Mouse (Mus musculus) CH12.LX (cell line): ENCODE data around the gene Slc7a3. TPM values are rescaled to one million over a fixed set of nuclear protein-coding genes. Genes with fewer than 3 reads are reported as not detected.

ENCODE experiments used
- DNase-seq: peaks from one replicate; pipeline ENCODE4 v3.0.0-alpha.2; 2013; ENCODE audit errors: extremely low read depth
- H3K27ac ChIP-seq: 2 replicates; pipeline ENCODE4 v1.5.1; 2012; ENCODE audit warnings: low read depth, mild to moderate bottlenecking, control low read depth, moderate library complexity; ENCODE audit not compliant: insufficient read depth
- H3K27me3 ChIP-seq: replicated peaks from 2 replicates; pipeline ENCODE3; 2012; ENCODE audit warnings: inconsistent platforms
- H3K36me3 ChIP-seq, 2 experiments: replicated peaks in 1 of 2; 2 replicates each; pipeline versions ENCODE3 to v1.6.1; 2012; ENCODE audit warnings: inconsistent platforms in 1 of 2, low read length in 1 of 2, mild to moderate bottlenecking in 1 of 2, mixed read lengths in 1 of 2, moderate library complexity in 1 of 2; ENCODE audit not compliant: control insufficient read depth in 1 of 2, insufficient read depth in 1 of 2
- H3K4me1 ChIP-seq, 2 experiments: 2 replicates each; pipeline ENCODE4 v1.6.1; 2012; ENCODE audit warnings: inconsistent platforms in 1 of 2, moderate library complexity in 1 of 2; ENCODE audit not compliant: insufficient read depth in 2 of 2, control insufficient read depth in 1 of 2
- H3K4me2 ChIP-seq: 2 replicates; pipeline ENCODE4 v1.6.1; 2012; ENCODE audit warnings: low read depth, mild to moderate bottlenecking, control low read depth; ENCODE audit not compliant: poor library complexity, insufficient read depth, severe bottlenecking
- H3K4me3 ChIP-seq, 3 experiments: fragments of 150-350 bp in 1 of 3; sonication (generic) in 1 of 3; replicated peaks in 1 of 3; 2 replicates each; pipeline versions ENCODE3 to v1.5.1; 2011 to 2012; ENCODE audit warnings: low read depth in 2 of 3, low read length in 2 of 3, mild to moderate bottlenecking in 2 of 3, moderate library complexity in 2 of 3, control low read depth in 1 of 3, improper control_type of control experiment in 1 of 3, inconsistent platforms in 1 of 3, mixed read lengths in 1 of 3; ENCODE audit not compliant: poor library complexity in 1 of 3
- H3K79me2 ChIP-seq: replicated peaks from 2 replicates; pipeline ENCODE4 v1.6.1; 2012; ENCODE audit warnings: mild to moderate bottlenecking, moderate library complexity; ENCODE audit not compliant: control insufficient read depth, poor library complexity, insufficient read depth, severe bottlenecking; ENCODE audit errors: extremely low read depth
- H3K9ac ChIP-seq: 2 replicates; pipeline ENCODE4 v1.6.1; 2012; ENCODE audit warnings: low read depth, mild to moderate bottlenecking, control low read depth, moderate library complexity; ENCODE audit not compliant: insufficient read depth
- H3K9me3 ChIP-seq: replicated peaks from 2 replicates; pipeline ENCODE3; 2012; ENCODE audit warnings: low read length, inconsistent platforms, mixed read lengths
- CHD2 ChIP-seq: IDR thresholded peaks from 2 replicates; pipeline ENCODE4 v1.6.1; 2011; ENCODE audit warnings: low read length, improper control_type of control experiment
- CTCF ChIP-seq, 2 experiments: IDR thresholded peaks in 1 of 2; conservative IDR thresholded peaks in 1 of 2; 2 replicates each; pipeline ENCODE4 v1.5.1; 2011 to 2012; ENCODE audit warnings: low read depth in 2 of 2, low read length in 2 of 2, improper control_type of control experiment in 1 of 2, inconsistent platforms in 1 of 2, mild to moderate bottlenecking in 1 of 2, moderate library complexity in 1 of 2
- ETS1 ChIP-seq: conservative IDR thresholded peaks from 2 replicates; pipeline ENCODE4 v1.6.1; 2012; ENCODE audit warnings: low read depth, mild to moderate bottlenecking, inconsistent platforms, low read length, improper control_type of control experiment, moderate library complexity
- IRF4 ChIP-seq: IDR thresholded peaks from 2 replicates; pipeline ENCODE4 v1.6.1; 2014; ENCODE audit warnings: low read depth, mild to moderate bottlenecking, inconsistent platforms, low read length, improper control_type of control experiment
- JUN ChIP-seq: IDR thresholded peaks from 2 replicates; pipeline ENCODE4 v1.6.1; 2011; ENCODE audit warnings: low read depth, mild to moderate bottlenecking, low read length, improper control_type of control experiment, moderate library complexity; ENCODE audit not compliant: insufficient read depth
- MAX ChIP-seq: IDR thresholded peaks from 2 replicates; pipeline ENCODE4 v1.6.1; 2011; ENCODE audit warnings: low read length, improper control_type of control experiment
- NELFE ChIP-seq: IDR thresholded peaks from 2 replicates; pipeline ENCODE4 v1.6.1; 2011; ENCODE audit warnings: low read depth, low read length, improper control_type of control experiment
- POLR2AphosphoS2 ChIP-seq: IDR thresholded peaks from 2 replicates; pipeline ENCODE4 v1.6.1; 2011; ENCODE audit warnings: low read depth, low read length, improper control_type of control experiment
- RAD21 ChIP-seq: IDR thresholded peaks from 2 replicates; pipeline ENCODE4 v1.6.1; 2011; ENCODE audit warnings: low read depth, mild to moderate bottlenecking, low read length, improper control_type of control experiment, moderate library complexity
- RCOR1 ChIP-seq: conservative IDR thresholded peaks from 2 replicates; pipeline ENCODE4 v1.6.1; 2012; ENCODE audit warnings: low read depth, mild to moderate bottlenecking, inconsistent platforms, low read length, improper control_type of control experiment
- SIN3A ChIP-seq: IDR thresholded peaks from 2 replicates; pipeline ENCODE4 v1.6.1; 2012; ENCODE audit warnings: low read length, improper control_type of control experiment, inconsistent platforms
- SMC3 ChIP-seq: IDR thresholded peaks from 2 replicates; pipeline ENCODE4 v1.6.1; 2011; ENCODE audit warnings: low read depth, low read length, improper control_type of control experiment
- TBP ChIP-seq: conservative IDR thresholded peaks from 2 replicates; pipeline ENCODE4 v1.6.1; 2011; ENCODE audit warnings: low read depth, low read length, improper control_type of control experiment
- UBTF ChIP-seq: IDR thresholded peaks from 2 replicates; pipeline ENCODE4 v1.6.1; 2012; ENCODE audit warnings: low read depth, mild to moderate bottlenecking, inconsistent platforms, low read length, improper control_type of control experiment, moderate library complexity
- USF1 ChIP-seq: IDR thresholded peaks from 2 replicates; pipeline ENCODE4 v1.6.1; 2014; ENCODE audit warnings: low read depth, mild to moderate bottlenecking, inconsistent platforms, low read length, improper control_type of control experiment
- USF2 ChIP-seq: conservative IDR thresholded peaks from 2 replicates; pipeline ENCODE4 v1.6.1; 2011; ENCODE audit warnings: low read depth, low read length, improper control_type of control experiment
- dilution Hi-C: fragments of 300-500 bp; cut with MboI; formaldehyde crosslinking; loops from 2 replicates; pipeline ENCODE4 v1.14.3; 2020; ENCODE audit warnings: low sequenced_read_pairs; ENCODE audit not compliant: extremely low pct_unique_long_range_greater_than_20kb, extremely low pct_ligation_motif_present
- in situ Hi-C: fragments of 300-500 bp; cut with MboI; formaldehyde crosslinking; loops from 3 replicates; pipeline ENCODE4 v1.14.3; 2019; ENCODE audit warnings: low sequenced_read_pairs, low pct_ligation_motif_present, low pct_unique_long_range_greater_than_20kb, mixed read lengths
- polyA plus RNA-seq: library from polyadenylated mRNA; unstranded; fragments of >175 nt; gene quantifications from 2 replicates; pipeline ENCODE4 v1.2.1, GENCODE M21; 2012; ENCODE audit warnings: low read depth; ENCODE audit not compliant: insufficient read length
- total RNA-seq, 2 experiments: library from RNA; depleted of rRNA; stranded (reverse); fragments of 300-350 nt in 1 of 2; fragments of >200 nt in 1 of 2; gene quantifications; 2 replicates each; pipeline ENCODE4 v1.2.3; 2012 to 2014

The Slc7a3 gene
- total and polyA plus RNA-seq, 3 experiments, result 44.6 to 81.3 (median 53.9) TPM

DNA sequence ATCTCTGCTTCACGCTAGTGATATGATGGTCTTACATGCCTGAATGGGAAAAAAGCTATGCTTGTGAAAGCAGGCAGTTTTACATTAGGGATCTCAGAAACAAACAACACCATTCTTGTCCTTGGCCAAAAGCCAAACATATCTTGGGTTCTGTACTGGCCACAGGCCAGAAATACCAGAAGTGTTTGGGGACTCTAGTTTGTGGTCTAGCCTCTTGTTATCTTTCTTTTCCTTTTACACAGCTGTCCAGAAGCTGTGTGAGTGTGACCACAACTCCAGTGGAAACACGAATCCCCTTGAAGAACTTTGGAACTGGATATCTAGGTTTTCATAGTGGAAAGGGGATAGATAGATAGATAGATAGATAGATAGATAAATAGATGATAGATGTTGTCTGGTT lies 41.2 kb upstream of the Slc7a3 start:
- in situ Hi-C loops, result loop anchor here (25.0 kb wide), 2 partner anchors 160 to 360 kb away; partner anchors contain the start of gene Nlgn3
- H3K4me2 ChIP-seq, result no peak overlapping the region

DNA sequence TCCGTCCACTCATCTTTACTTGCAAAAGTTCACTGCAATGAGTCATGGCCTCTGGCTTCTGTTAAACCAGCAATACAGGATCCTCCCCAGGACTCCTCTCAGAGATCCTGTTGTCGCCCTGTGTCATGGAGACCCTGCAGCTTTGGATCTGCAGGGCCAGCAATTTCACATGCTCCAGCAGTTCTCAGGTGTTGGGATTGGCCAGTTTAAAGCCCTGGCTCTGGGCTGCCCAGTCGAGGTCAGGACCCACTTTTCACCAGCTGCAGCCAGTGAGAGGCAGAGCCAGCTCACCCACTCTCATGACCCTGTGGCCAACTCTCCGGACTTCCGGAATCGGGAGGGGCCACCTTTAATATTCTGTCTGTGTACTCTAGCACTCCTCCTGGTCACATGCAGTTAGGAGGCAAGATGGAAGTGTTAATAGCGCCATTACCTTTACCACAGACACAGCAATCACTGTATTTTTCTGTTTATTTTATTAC lies 40.7 kb upstream of the Slc7a3 start:
- Histone ChIP-seq H3K36me3 (no peaks in the 10 kb centered on the region), H3K4me1 (no peaks in the 10 kb centered on the region), H3K27ac (no peak overlapping the region)
- TF ChIP-seq IRF4, result no peak
- no peak for TF ChIP-seq SIN3A
- TF ChIP-seq USF2, result no peak
- TF ChIP-seq POLR2AphosphoS2, result no peak
- no peak for TF ChIP-seq RAD21
- TF ChIP-seq, all 38 proteins: peak for 0
- in situ Hi-C loops (loop anchor here (25.0 kb wide), 2 partner anchors 161 to 361 kb away; partner anchors contain the start of gene Nlgn3), dilution Hi-C loops (no loop called here)
- Histone ChIP-seq H3K4me3 (no peak overlapping the region), H3K4me2 (no peak overlapping the region), H3K9me3 (no peaks in the 10 kb centered on the region), H3K79me2 (no peaks in the 10 kb centered on the region), H3K9ac (no peak overlapping the region), H3K27me3 (no peaks in the 10 kb centered on the region)
- no peak for DNase-seq

More for the DNA sequence above, 41.2 kb upstream of the Slc7a3 start:
- Histone ChIP-seq H3K27ac (no peak overlapping the region), H3K27me3 (no peaks in the 10 kb centered on the region), H3K79me2 (no peaks in the 10 kb centered on the region), H3K9me3 (no peaks in the 10 kb centered on the region), H3K36me3 (no peaks in the 10 kb centered on the region), H3K9ac (no peak overlapping the region), H3K4me1 (peaks cover 0 to 2% of the 10 kb centered on the region in 2 experiments; a peak in 1 of 4 replicates), H3K4me3 (no peak overlapping the region)
- dilution Hi-C loops, result no loop called here
- no peak for TF ChIP-seq TBP
- no peak for TF ChIP-seq ETS1
- TF ChIP-seq MAX, result no peak
- no peak for TF ChIP-seq CHD2
- no peak for TF ChIP-seq USF1
- TF ChIP-seq RCOR1, result no peak
- TF ChIP-seq UBTF, result no peak
- no peak for TF ChIP-seq JUN
- TF ChIP-seq NELFE, result no peak
- no peak for DNase-seq

DNA sequence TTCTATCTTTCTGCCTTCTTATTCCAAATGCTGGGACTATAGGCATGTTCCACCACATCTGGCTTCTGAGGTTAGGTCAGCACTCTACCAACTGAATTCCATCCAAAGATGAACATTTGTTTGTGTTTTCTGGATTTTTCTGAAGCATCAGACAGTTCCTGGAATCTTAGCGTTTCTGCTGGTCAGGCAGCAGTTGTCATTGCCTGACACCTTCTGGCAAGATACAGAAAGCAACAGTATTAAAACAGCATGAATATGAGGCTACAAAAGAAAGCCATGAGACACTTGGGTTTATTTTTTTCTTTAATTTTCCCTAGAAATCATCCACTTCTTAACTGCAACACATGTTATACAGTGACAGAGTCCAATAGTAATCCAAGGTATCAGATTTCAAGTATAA lies 34.7 kb upstream of the Slc7a3 start:
- H3K27me3 ChIP-seq, result no peaks in the 10 kb centered on the region
- H3K9ac ChIP-seq, result no peak overlapping the region
- no peak overlapping the region for H3K4me3 ChIP-seq
- H3K9me3 ChIP-seq, result no peaks in the 10 kb centered on the region
- no peak overlapping the region for H3K4me2 ChIP-seq
- TF ChIP-seq JUN (no peak), SMC3 (no peak), CTCF (conservative IDR thresholded peaks at IDR 0.05 in 1 of 2, IDR thresholded peaks at IDR 0.05 in 1 of 2; ENCODE audit: low read depth in 2 of 2, low read length in 2 of 2) (peak in 1 of 2 experiments; percentile 43; a peak in 2 of 4 replicates), RAD21 (peak; percentile 45)
- TF ChIP-seq, all 38 proteins: peak for 2
- no peak for DNase-seq
- Histone ChIP-seq H3K4me1 (no peaks in the 10 kb centered on the region), H3K79me2 (no peaks in the 10 kb centered on the region), H3K36me3 (no peaks in the 10 kb centered on the region), H3K27ac (no peak overlapping the region)
- in situ Hi-C loops, result no loop called here
- dilution Hi-C loops, result no loop called here
